Mouse (Mus musculus) kidney, adult 2 months (tissue): ENCODE results near the gene Ypel2.

Experiments used
- CTCF ChIP-seq: fragments of 200-500 bp; conservative IDR thresholded peaks from 2 replicates; pipeline ENCODE4 v1.5.1; 2011; ENCODE audit warnings: low read depth, mild to moderate bottlenecking, control low read depth, low read length, moderate library complexity, mixed read lengths; ENCODE audit not compliant: insufficient read depth, insufficient read length
- POLR2A ChIP-seq: fragments of 200-500 bp; IDR thresholded peaks from one replicate; pipeline ENCODE4 v1.6.1; 2011; ENCODE audit warnings: low read depth, low read length, control low read depth

DNA sequence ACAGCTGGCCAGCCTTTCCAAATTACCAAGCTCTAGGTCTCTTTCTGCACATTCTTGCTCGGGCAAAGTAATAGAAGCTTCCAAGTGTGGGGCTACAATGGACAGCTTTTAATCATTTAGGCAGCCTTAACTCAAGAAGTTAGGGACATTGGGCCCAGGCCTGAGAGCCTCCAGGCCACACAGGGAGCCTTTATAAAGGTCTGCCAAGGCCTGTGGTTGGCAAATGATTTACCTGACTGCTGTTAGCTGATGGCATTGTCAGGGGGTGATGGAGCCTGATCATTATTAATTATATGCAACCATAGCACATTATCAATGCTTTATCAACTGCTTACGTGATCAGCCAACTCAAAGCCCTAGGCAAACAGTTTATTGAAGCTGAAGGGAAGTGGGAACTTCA, 33.2 kb downstream of the Ypel2 start:
- no peak for TF ChIP-seq CTCF
- TF ChIP-seq POLR2A = no peak
